Mouse (Mus musculus): ENCODE results near the gene Fam120a.

GRCm38 (mm10) chr13:48992914-48993313 is 25.1 kb upstream of the Fam120a start:
- TF ChIP-seq USF1 (IDR thresholded peaks at IDR 0.05; ENCODE audit: low read depth) (no peak), POLR2A (IDR thresholded peaks at IDR 0.05; ENCODE audit: insufficient read length, low read depth) (no peak), CEBPB (IDR thresholded peaks at IDR 0.05; ENCODE audit: insufficient read depth, poor library complexity, severe bottlenecking) (no peak), POLR2AphosphoS2 (IDR thresholded peaks at IDR 0.05; ENCODE audit: insufficient read length, low read depth) (no peak), E2F4 (IDR thresholded peaks at IDR 0.05; ENCODE audit: insufficient read depth) (no peak), MYOG (IDR thresholded peaks at IDR 0.05; ENCODE audit: control insufficient read depth in 1 of 3, insufficient read depth in 1 of 3, insufficient read length in 2 of 3, low read depth in 2 of 3) (no peak), MYOD1 (IDR thresholded peaks at IDR 0.05; ENCODE audit: control insufficient read depth in 1 of 3, insufficient read length in 2 of 3, low read depth in 2 of 3) (no peak), TCF12 (IDR thresholded peaks at IDR 0.05; ENCODE audit: insufficient read depth, poor library complexity, severe bottlenecking) (no peak), REST (IDR thresholded peaks at IDR 0.05; ENCODE audit: insufficient read depth, insufficient read length) (no peak), MAX (IDR thresholded peaks at IDR 0.05; ENCODE audit: low read depth) (no peak)

All from myocyte (in vitro differentiated cells).